Mouse (Mus musculus) adrenal gland, adult 2 months (tissue): Measurements from ENCODE around the gene Ppt1. TPM values are rescaled to one million over a fixed set of nuclear protein-coding genes. Genes with fewer than 3 reads are reported as not detected.

Experiments used
- DNase-seq: peaks from one replicate; pipeline ENCODE4 v3.0.0; 2021
- polyA plus RNA-seq: library from polyadenylated mRNA; depleted of rRNA; stranded (reverse); fragments of >200 nt; gene quantifications from 2 replicates; pipeline ENCODE4 v1.2.3, GENCODE M21; 2012; rRNA removed
- total RNA-seq, 2 experiments: library from RNA; stranded (reverse); gene quantifications; 2 replicates each; pipeline ENCODE4 v1.2.3; 2021

The Ppt1 gene
- total and polyA plus RNA-seq, 3 experiments: 17.9 to 86.3 (median 69.3) TPM

DNA sequence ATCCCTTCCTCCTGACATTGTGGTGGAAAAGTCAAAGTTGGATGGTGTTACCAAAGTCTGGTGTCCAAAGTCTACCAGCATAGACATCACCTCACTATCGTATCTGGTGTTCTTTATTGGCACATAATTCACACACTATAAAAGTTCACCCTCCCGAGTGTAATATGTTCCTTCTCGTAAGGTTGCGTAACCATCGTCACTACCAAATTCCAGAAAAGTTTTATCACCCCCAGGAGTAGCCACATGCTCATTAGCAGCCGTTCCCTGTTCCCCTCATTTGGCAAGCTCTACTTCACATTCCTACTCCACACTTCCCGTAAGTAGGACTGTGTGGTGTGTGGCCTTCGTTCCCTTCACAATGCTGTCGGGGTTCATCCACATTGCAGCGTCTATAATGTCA is 69.3 kb downstream of the Ppt1 start:
- no peak for DNase-seq

Other genes with a start within 250 kb of the Ppt1 start
- gene 9530002B09Rik, start 147.0 kb upstream of the Ppt1 start, total RNA-seq: not detected
- not detected in 2 replicates for gene 9530002B09Rik, start 147.0 kb upstream of the Ppt1 start, polyA plus RNA-seq
- gene Cap1, start 49.8 kb downstream of the Ppt1 start, total RNA-seq: 100 to 1,000 TPM; 140 to 168 TPM
- gene Cap1, start 49.8 kb downstream of the Ppt1 start, polyA plus RNA-seq: 28.0 and 30.0 TPM in 2 replicates
- 10 to 100 TPM in 1 of 2 experiments, 1 to 10 TPM in 1; 3.7 to 28.5 TPM for gene Mfsd2a, start 124.9 kb downstream of the Ppt1 start, total RNA-seq
- 0.46 and 0.62 TPM in 2 replicates for gene Mfsd2a, start 124.9 kb downstream of the Ppt1 start, polyA plus RNA-seq
- gene Mycl, start 159.4 kb downstream of the Ppt1 start, total RNA-seq: 1 to 10 TPM; 1.6 to 2.6 TPM
- gene Mycl, start 159.4 kb downstream of the Ppt1 start, polyA plus RNA-seq: 0.54 and 1.2 TPM in 2 replicates
- 10 to 100 TPM; 17.0 to 21.8 TPM for gene Trit1, start 180.4 kb downstream of the Ppt1 start, total RNA-seq
- gene Trit1, start 180.4 kb downstream of the Ppt1 start, polyA plus RNA-seq: 3.4 and 4.3 TPM in 2 replicates